Mouse (Mus musculus) E14TG2a.4 (cell line): ENCODE results near the gene Ak3.

Experiments
- CTCF ChIP-seq: conservative IDR thresholded peaks from 2 replicates; pipeline ENCODE4 v1.5.1; 2014; ENCODE audit warnings: low read length
- NANOG ChIP-seq: IDR thresholded peaks from 2 replicates; pipeline ENCODE4 v1.6.1; 2014; ENCODE audit warnings: borderline replicate concordance, low read length, mixed read lengths

DNA sequence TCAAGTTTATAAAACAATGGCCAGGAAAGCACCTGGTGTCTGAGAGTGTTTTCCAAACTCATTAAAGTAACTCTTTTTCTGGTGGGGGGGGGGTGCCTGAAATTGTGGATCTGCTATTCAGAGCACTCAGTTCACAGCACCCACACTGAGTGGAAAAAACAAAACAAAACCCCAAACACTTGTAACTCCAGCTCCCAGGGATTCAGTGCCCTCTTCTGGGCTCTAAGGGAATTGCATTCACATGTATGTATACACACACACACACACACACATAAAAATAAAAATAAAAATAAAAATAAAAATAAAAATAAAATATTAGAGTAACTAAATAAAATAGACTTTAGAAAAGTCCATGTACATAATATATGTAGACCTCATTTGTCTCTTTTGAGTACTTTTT is 8.4 kb downstream of the Ak3 start:
- TF ChIP-seq CTCF (peak; percentile 63), NANOG (no peak)
